Mouse (Mus musculus) liver, embryonic 15.5 days (tissue): ENCODE data around the gene Cttnbp2nl. TPM values are rescaled to one million over a fixed set of nuclear protein-coding genes. Genes with fewer than 3 reads are reported as not detected.

Experiments used
- ATAC-seq: fragments of 200-750 bp; cut with Nextera tagmentation; 2 replicates; pipeline ENCODE4 v1.8.0; 2017; ENCODE audit warnings: moderate number of reproducible peaks, mild to moderate bottlenecking, moderate library complexity; ENCODE audit not compliant: insufficient read depth
- H3K27ac ChIP-seq: fragments of 300-500 bp; sonication (generic); replicated peaks from 2 replicates; pipeline ENCODE4 v1.5.1; 2015; ENCODE audit warnings: mild to moderate bottlenecking, inconsistent platforms
- H3K27me3 ChIP-seq: fragments of 300-500 bp; sonication (generic); 2 replicates; pipeline ENCODE4 v1.6.1; 2015; ENCODE audit warnings: mild to moderate bottlenecking, inconsistent platforms
- H3K36me3 ChIP-seq: fragments of 300-500 bp; sonication (generic); replicated peaks from 2 replicates; pipeline ENCODE4 v1.6.1; 2015; ENCODE audit warnings: moderate library complexity, mild to moderate bottlenecking, inconsistent platforms
- H3K4me1 ChIP-seq: fragments of 300-500 bp; sonication (generic); replicated peaks from 2 replicates; pipeline ENCODE4 v1.6.1; 2015; ENCODE audit warnings: inconsistent platforms
- H3K4me2 ChIP-seq: fragments of 300-500 bp; sonication (generic); 2 replicates; pipeline ENCODE4 v1.6.1; 2015; ENCODE audit warnings: moderate library complexity, mild to moderate bottlenecking, inconsistent platforms
- H3K4me3 ChIP-seq: fragments of 300-500 bp; sonication (generic); replicated peaks from 2 replicates; pipeline ENCODE4 v1.5.1; 2015; ENCODE audit warnings: mild to moderate bottlenecking, inconsistent platforms
- H3K9ac ChIP-seq: fragments of 300-500 bp; sonication (generic); 2 replicates; pipeline ENCODE4 v1.6.1; 2015; ENCODE audit warnings: moderate library complexity, mild to moderate bottlenecking, inconsistent platforms
- H3K9me3 ChIP-seq: fragments of 300-500 bp; sonication (generic); replicated peaks from 2 replicates; pipeline ENCODE4 v1.6.1; 2016; ENCODE audit warnings: inconsistent platforms
- WGBS: fragments of 180-500 bp; shearing (Covaris S2); methylation state at CpG from one replicate; pipeline ENCODE4 v1.1.7; 2015; ENCODE audit warnings: mixed read lengths; ENCODE audit not compliant: insufficient replicate concordance; 5-methylcytosine and 5-hydroxymethylcytosine counted together
- polyA plus RNA-seq: library from polyadenylated mRNA; unstranded; fragments of >200 nt; fragmentation: Nextera tagmentation; extraction: Ambion mirVana; gene quantifications from 2 replicates; pipeline ENCODE4 v1.2.1, GENCODE M21; 2015

Cttnbp2nl gene
- polyA plus RNA-seq, 1 experiment from 2014 or later, result 2.1 TPM

GRCm38 (mm10) chr3:104952891-104953670 is 99.9 kb downstream of the Cttnbp2nl start:
- Histone ChIP-seq H3K4me1 (no peaks in the 10 kb centered on the region), H3K9me3 (no peaks in the 10 kb centered on the region), H3K36me3 (peaks cover 8% of the 10 kb centered on the region), H3K9ac (no peak overlapping the region), H3K27me3 (peaks cover 4% of the 10 kb centered on the region; the same call in 1 of the 2 replicates), H3K4me3 (no peak overlapping the region), H3K27ac (no peak overlapping the region), H3K4me2 (no peak overlapping the region)
- WGBS, result 78% methylated on average over 23 of the region's 23 CpGs
- no peak for ATAC-seq

Other genes starting within 250 kb of the Cttnbp2nl start
- gene Mov10, start 234.6 kb downstream of the Cttnbp2nl start, polyA plus RNA-seq, result 27.6 and 29.0 TPM in 2 replicates
- 11.2 and 13.9 TPM in 2 replicates for gene St7l, start 189.1 kb downstream of the Cttnbp2nl start, polyA plus RNA-seq
- gene Capza1, start 188.6 kb downstream of the Cttnbp2nl start, polyA plus RNA-seq, result 79.3 and 80.7 TPM in 2 replicates
- 0.05 and 0.20 TPM in 2 replicates for gene Wnt2b, start 91.2 kb downstream of the Cttnbp2nl start, polyA plus RNA-seq
- gene 4930564D02Rik, start 13.7 kb upstream of the Cttnbp2nl start, polyA plus RNA-seq, result not detected in 2 replicates